Comparison of ENCODE assay signal across 8 mouse cellular contexts in the genomic region with DNA sequence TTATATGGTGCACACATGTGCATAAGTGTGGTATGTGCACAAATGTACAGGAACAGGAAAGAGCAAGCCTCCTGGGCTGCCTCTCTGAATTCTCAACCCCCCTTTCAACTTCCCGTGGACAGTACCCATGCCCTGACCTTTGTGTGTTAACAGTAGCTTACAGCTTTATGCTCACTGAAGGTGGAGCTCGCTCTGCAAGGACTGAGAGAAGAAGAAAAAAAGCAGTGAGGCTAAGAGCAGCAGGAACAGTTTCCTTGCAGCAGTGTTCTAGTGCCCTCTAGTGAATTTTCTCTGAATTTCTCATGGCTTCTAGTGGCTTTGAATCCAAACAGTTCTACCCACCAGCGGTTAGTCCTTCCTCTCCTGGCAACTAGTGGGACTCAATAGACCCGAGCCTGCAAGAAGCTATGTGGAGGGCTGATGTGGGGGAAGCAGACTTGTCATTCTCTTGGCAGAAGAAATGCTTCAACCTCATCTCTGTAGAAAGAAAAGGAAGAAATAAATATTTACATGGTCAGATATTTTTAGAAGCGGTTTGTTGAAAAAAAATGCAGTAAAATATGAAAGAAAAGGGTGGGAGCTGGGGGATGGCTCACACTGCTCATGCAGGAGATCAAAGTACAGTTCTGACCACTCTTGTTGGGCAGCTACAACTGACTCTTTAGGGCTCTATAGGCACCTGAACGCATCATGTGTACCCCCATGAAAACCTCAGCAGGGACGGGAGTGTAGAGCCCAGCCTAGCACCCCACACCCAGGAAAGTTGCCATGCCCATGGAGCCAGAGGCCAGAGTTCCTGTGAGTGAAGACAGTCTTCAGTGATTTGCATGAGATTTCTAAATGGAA. TPM values are rescaled to one million over a fixed set of nuclear protein-coding genes. Genes with fewer than 3 reads are reported as not detected.
DNase-seq lines count a peak whose midpoint lies in the region; ATAC-seq and TF ChIP-seq lines count a peak whose summit lies in the region.

No protein-coding gene starts in this region.

- peaks cover 0 to 3% of the 10 kb centered on the region in 2 experiments; a peak in 2 of 4 replicates for H3K36me3 ChIP-seq in MEL (ENCODE audit: control insufficient read depth in 1 of 2, insufficient read depth in 2 of 2, low read length in 2 of 2)
- no peaks in the 10 kb centered on the region for H3K36me3 ChIP-seq in lung, postnatal 0 days (ENCODE audit: insufficient read depth, low read length)

- 19% methylated on average over 7 of the region's 7 CpGs for WGBS in lung, postnatal 0 days

- peaks cover 0 to 8% of the 10 kb centered on the region in 2 experiments; a peak in 1 of 4 replicates for H3K4me1 ChIP-seq in MEL (ENCODE audit: control insufficient read depth in 1 of 2, insufficient read depth in 2 of 2, low read length in 2 of 2)
- H3K4me1 ChIP-seq in lung, postnatal 0 days (ENCODE audit: insufficient read depth, low read depth, low read length) = no peaks in the 10 kb centered on the region

- no peaks in the 10 kb centered on the region for H3K9me3 ChIP-seq in MEL (replicated peaks; ENCODE audit: insufficient read depth, low read length)
- H3K9me3 ChIP-seq in lung, postnatal 0 days (ENCODE audit: low read length) = no peaks in the 10 kb centered on the region

- no peaks in the 10 kb centered on the region for H3K27me3 ChIP-seq in MEL (ENCODE audit: control insufficient read depth in 1 of 2, insufficient read depth in 2 of 2, low read length in 2 of 2)
- no peaks in the 10 kb centered on the region for H3K27me3 ChIP-seq in lung, postnatal 0 days (replicated peaks; ENCODE audit: insufficient read depth, low read length)

- TF ChIP-seq POLR2A in MEL (IDR thresholded peaks at IDR 0.05; ENCODE audit: control insufficient read depth in 1 of 2, insufficient read depth in 1 of 2, low read depth in 1 of 2, low read length in 2 of 2, poor library complexity in 1 of 2) = no peak

- no peaks in the 10 kb centered on the region for H3K79me2 ChIP-seq in MEL (ENCODE audit: control insufficient read depth, insufficient read depth, low read length, poor library complexity)

- peak; percentile 90 for TF ChIP-seq RAD21 in MEL (IDR thresholded peaks at IDR 0.05; ENCODE audit: low read depth, low read length)

- H3K4me3 ChIP-seq in MEL (ENCODE audit: control insufficient read depth in 1 of 2, insufficient read depth in 1 of 2, low read depth in 2 of 2, low read length in 2 of 2) = no peak overlapping the region
- H3K4me3 ChIP-seq in lung, postnatal 0 days (ENCODE audit: low read depth, low read length) = no peak overlapping the region

- TF ChIP-seq EP300 in MEL (IDR thresholded peaks at IDR 0.05; ENCODE audit: low read depth in 1 of 2, low read length in 2 of 2) = no peak
- TF ChIP-seq EP300 in lung, postnatal 0 days (IDR thresholded peaks at IDR 0.05) = 0 out of 2 replicates have a peak, but pooled peaks have one; percentile 6

- H3K4me2 ChIP-seq in lung, postnatal 0 days (replicated peaks; ENCODE audit: low read depth, low read length) = no peak overlapping the region

- peak; percentile 34 to 85 for DNase-seq in layer of hippocampus, adult 18-20 months (ENCODE audit: low spot score in 2 of 2)
- DNase-seq in layer of hippocampus, adult 8-10 months (ENCODE audit: low spot score in 2 of 2) = no peak
- peak; percentile 73 for DNase-seq in MEL (ENCODE audit: low read depth, low spot score)
- peak; percentile 68 for DNase-seq in embryo, embryonic 11.5 days (ENCODE audit: low read depth, low spot score)
- DNase-seq in hindlimb bud, embryonic 11.5 days (ENCODE audit: extremely low spot score, low read depth, low spot score) = peak; percentile 84
- DNase-seq in lung, postnatal 0 days (ENCODE audit: low spot score) = peak; percentile 92
- DNase-seq in skeletal muscle tissue, adult 2 months (ENCODE audit: low read depth, low spot score) = peak; percentile 25
- DNase-seq in urinary bladder, postnatal 4 days (ENCODE audit: low spot score in 2 of 2) = no peak

- peak; percentile 67 for ATAC-seq in lung, postnatal 0 days

- no peak overlapping the region for H3K9ac ChIP-seq in MEL (ENCODE audit: control insufficient read depth, low read depth, low read length, poor library complexity, severe bottlenecking)
- H3K9ac ChIP-seq in lung, postnatal 0 days (replicated peaks; ENCODE audit: low read depth) = no peak overlapping the region

- no peak overlapping the region for H3K27ac ChIP-seq in MEL (ENCODE audit: control insufficient read depth, low read depth, low read length)
- H3K27ac ChIP-seq in lung, postnatal 0 days (ENCODE audit: low read length) = no peak overlapping the region

- TF ChIP-seq CTCF in MEL (IDR thresholded peaks at IDR 0.05 in 2 of 3, conservative IDR thresholded peaks at IDR 0.05 in 1 of 3; ENCODE audit: control insufficient read depth in 1 of 3, insufficient read depth in 1 of 3, low read depth in 2 of 3, low read length in 3 of 3, poor library complexity in 1 of 3, severe bottlenecking in 1 of 3) = peak; percentile 55 to 90 (median 89)
- TF ChIP-seq CTCF in lung, postnatal 0 days (IDR thresholded peaks at IDR 0.05) = peak; percentile 90

TF ChIP-seq in MEL, 35 proteins besides CTCF, POLR2A, EP300 and RAD21:
- TF ChIP-seq HCFC1 (IDR thresholded peaks at IDR 0.05; ENCODE audit: low read depth, low read length) (no peak), MXI1 (IDR thresholded peaks at IDR 0.05; ENCODE audit: low read depth, low read length) (no peak), MEF2A (IDR thresholded peaks at IDR 0.05; ENCODE audit: extremely low read depth, insufficient replicate concordance, low read depth, low read length, poor library complexity, severe bottlenecking) (no peak), ZC3H11A (IDR thresholded peaks at IDR 0.05; ENCODE audit: low read depth, low read length) (peak; percentile 70), KAT2A (conservative IDR thresholded peaks at IDR 0.05; ENCODE audit: low read depth, low read length) (no peak), RCOR1 (IDR thresholded peaks at IDR 0.05; ENCODE audit: low read depth, low read length) (no peak), GABPA (IDR thresholded peaks at IDR 0.05; ENCODE audit: low read depth, low read length) (no peak), JUND (IDR thresholded peaks at IDR 0.05; ENCODE audit: low read depth, low read length) (no peak), ETS1 (IDR thresholded peaks at IDR 0.05; ENCODE audit: low read depth, low read length) (no peak), USF1 (IDR thresholded peaks at IDR 0.05; ENCODE audit: low read depth, low read length) (no peak), POLR2AphosphoS2 (IDR thresholded peaks at IDR 0.05; ENCODE audit: low read length) (no peak), TAL1 (IDR thresholded peaks at IDR 0.05; ENCODE audit: low read length) (no peak), SIN3A (IDR thresholded peaks at IDR 0.05; ENCODE audit: low read length) (no peak), SMC3 (IDR thresholded peaks at IDR 0.05; ENCODE audit: low read depth, low read length) (peak; percentile 77), NRF1 (IDR thresholded peaks at IDR 0.05; ENCODE audit: insufficient read depth, low read depth, low read length, poor library complexity, severe bottlenecking) (no peak), CHD2 (IDR thresholded peaks at IDR 0.05; ENCODE audit: low read length) (no peak), E2F4 (IDR thresholded peaks at IDR 0.05; ENCODE audit: borderline replicate concordance, low read depth, low read length) (no peak), MAX (IDR thresholded peaks at IDR 0.05; ENCODE audit: low read length) (no peak), MYC (IDR thresholded peaks at IDR 0.05; ENCODE audit: low read depth, low read length) (peak; percentile 29; the same call in 1 of the 2 replicates), MYB (IDR thresholded peaks at IDR 0.05; ENCODE audit: low read depth, low read length) (no peak), ZMIZ1 (IDR thresholded peaks at IDR 0.05; ENCODE audit: low read depth, low read length) (no peak), ELF1 (IDR thresholded peaks at IDR 0.05; ENCODE audit: low read depth, low read length) (no peak), POLR2AphosphoS5 (IDR thresholded peaks at IDR 0.05; ENCODE audit: borderline replicate concordance, low read depth, low read length) (no peak), NELFE (IDR thresholded peaks at IDR 0.05; ENCODE audit: low read depth, low read length) (no peak), ZNF384 (IDR thresholded peaks at IDR 0.05; ENCODE audit: low read depth, low read length) (peak; percentile 75)

RNA-seq across cellular contexts. Expression of a gene that starts 11.8 kb away (rescaled TPM):
- 10 to 100 TPM; 17.3 to 19.5 TPM for total RNA-seq in layer of hippocampus, adult 18-20 months (2021)
- total RNA-seq in layer of hippocampus, adult 8-10 months (2022) = 10 to 100 TPM; 17.3 to 19.9 (median 19.2) TPM
- 0.42 and 0.46 TPM in 2 replicates for total RNA-seq in MEL (2012; rRNA removed)
- 1 to 10 TPM in 1 of 2 experiments, not detected in 1; 2.9 TPM for polyA plus RNA-seq in MEL (2012; ENCODE audit: insufficient read depth in 1 of 2, insufficient read length in 2 of 2, low read depth in 1 of 2, low replicate concordance in 2 of 2, missing spikeins in 1 of 2)
- 16.3 and 19.5 TPM in 2 replicates for polyA plus RNA-seq in lung, postnatal 0 days (2015; fragmentation: Nextera tagmentation; extraction: Ambion mirVana)

RNA-seq across cellular contexts. Expression of a gene that starts 38.9 kb away (rescaled TPM):
- total RNA-seq in layer of hippocampus, adult 18-20 months (2021) = under 1 TPM; 0.50 to 0.58 TPM
- total RNA-seq in layer of hippocampus, adult 8-10 months (2022) = 1 to 10 TPM in 1 of 4 experiments, under 1 TPM in 3; 0.80 to 1.8 (median 0.92) TPM
- not detected in 2 replicates for total RNA-seq in MEL (2012; rRNA removed)
- polyA plus RNA-seq in MEL (2012; ENCODE audit: insufficient read depth in 1 of 2, insufficient read length in 2 of 2, low read depth in 1 of 2, low replicate concordance in 2 of 2, missing spikeins in 1 of 2) = not detected
- not detected in 2 replicates for polyA plus RNA-seq in lung, postnatal 0 days (2015; fragmentation: Nextera tagmentation; extraction: Ambion mirVana)

Comparison
In these comparisons a context has a peak if more than half of its experiments do, and no peak if none do; other contexts are left out.
1. DNase-seq: peak in layer of hippocampus, adult 18-20 months (2 of 2), MEL (single experiment), embryo, embryonic 11.5 days (single experiment), hindlimb bud, embryonic 11.5 days (single experiment), lung, postnatal 0 days (single experiment) and skeletal muscle tissue, adult 2 months (single experiment); none in layer of hippocampus, adult 8-10 months (0 of 2) and urinary bladder, postnatal 4 days (0 of 2).
2. RNA of a gene that starts 11.8 kb away (total RNA-seq): 17.3 to 19.5 TPM in layer of hippocampus, adult 18-20 months and 17.3 to 19.9 TPM in layer of hippocampus, adult 8-10 months; 0.42 to 0.46 TPM in MEL; every median in the first group is over 10 times any median in the second.